Mouse (Mus musculus): ENCODE measurements at regions not wholly inside any gene's neighbourhood (a gene's known extent, or its start where the extent isn't known, plus 50 kb on each side); places are given as distances from the start of the nearest gene placed in this dataset.

- no peaks in the 10 kb centered on the region for H3K79me2 ChIP-seq (ENCODE audit: control insufficient read depth, insufficient read depth, low read length, poor library complexity)
- peak; percentile 83 for DNase-seq (ENCODE audit: low read depth, low spot score)
- no peaks in the 10 kb centered on the region for H3K9me3 ChIP-seq (replicated peaks; ENCODE audit: insufficient read depth, low read length)
- H3K4me1 ChIP-seq (ENCODE audit: control insufficient read depth in 1 of 2, insufficient read depth in 2 of 2, low read length in 2 of 2), result peaks cover 11 to 12% of the 10 kb centered on the region in 2 experiments
- H3K27me3 ChIP-seq (ENCODE audit: control insufficient read depth in 1 of 2, insufficient read depth in 2 of 2, low read length in 2 of 2), result no peaks in the 10 kb centered on the region
- H3K27ac ChIP-seq (ENCODE audit: control insufficient read depth, low read depth, low read length), result peak overlapping the region; percentile 79
- peak; percentile 70 for TF ChIP-seq RCOR1 (IDR thresholded peaks at IDR 0.05; ENCODE audit: low read depth, low read length)
- TF ChIP-seq POLR2AphosphoS2 (IDR thresholded peaks at IDR 0.05; ENCODE audit: low read length), result no peak
- TF ChIP-seq TCF12 (IDR thresholded peaks at IDR 0.05; ENCODE audit: low read depth, low read length), result peak; percentile 50
- TF ChIP-seq MAFK (IDR thresholded peaks at IDR 0.05; ENCODE audit: borderline replicate concordance, low read depth, low read length), result 0 out of 2 replicates have a peak, but pooled peaks have one; percentile 18
- TF ChIP-seq TBP (IDR thresholded peaks at IDR 0.05; ENCODE audit: low read depth, low read length), result no peak
- no peak for TF ChIP-seq MYB (IDR thresholded peaks at IDR 0.05; ENCODE audit: low read depth, low read length)
- peak; percentile 78 to 87 for TF ChIP-seq EP300 (IDR thresholded peaks at IDR 0.05; ENCODE audit: low read depth in 1 of 2, low read length in 2 of 2)
- no peak for TF ChIP-seq NRF1 (IDR thresholded peaks at IDR 0.05; ENCODE audit: insufficient read depth, low read depth, low read length, poor library complexity, severe bottlenecking)
- peak; percentile 94 for TF ChIP-seq ZNF384 (IDR thresholded peaks at IDR 0.05; ENCODE audit: low read depth, low read length)
- TF ChIP-seq USF1 (IDR thresholded peaks at IDR 0.05; ENCODE audit: low read depth, low read length), result no peak
- peak; percentile 28; the same call in 1 of the 2 replicates for TF ChIP-seq HCFC1 (IDR thresholded peaks at IDR 0.05; ENCODE audit: low read depth, low read length)
- TF ChIP-seq USF2 (IDR thresholded peaks at IDR 0.05; ENCODE audit: borderline replicate concordance in 1 of 2, insufficient read depth in 1 of 2, low read depth in 1 of 2, low read length in 2 of 2), result no peak
- 0 out of 2 replicates have a peak, but pooled peaks have one; percentile 1 for TF ChIP-seq SMC3 (IDR thresholded peaks at IDR 0.05; ENCODE audit: low read depth, low read length)
- TF ChIP-seq BHLHE40 (IDR thresholded peaks at IDR 0.05; ENCODE audit: borderline replicate concordance, low read depth, low read length), result no peak
- TF ChIP-seq TAL1 (IDR thresholded peaks at IDR 0.05; ENCODE audit: low read length), result no peak
- TF ChIP-seq UBTF (IDR thresholded peaks at IDR 0.05; ENCODE audit: borderline replicate concordance, insufficient read depth, low read depth, low read length), result no peak
- TF ChIP-seq MAX (IDR thresholded peaks at IDR 0.05; ENCODE audit: low read length), result no peak
- TF ChIP-seq KAT2A (conservative IDR thresholded peaks at IDR 0.05; ENCODE audit: low read depth, low read length), result no peak
- no peak for TF ChIP-seq NELFE (IDR thresholded peaks at IDR 0.05; ENCODE audit: low read depth, low read length)
- TF ChIP-seq ELF1 (IDR thresholded peaks at IDR 0.05; ENCODE audit: low read depth, low read length), result no peak; the same call in 1 of the 2 replicates
- no peak for TF ChIP-seq CHD1 (IDR thresholded peaks at IDR 0.05; ENCODE audit: low read depth, low read length)
- TF ChIP-seq E2F4 (IDR thresholded peaks at IDR 0.05; ENCODE audit: borderline replicate concordance, low read depth, low read length), result no peak
- TF ChIP-seq GATA1 (IDR thresholded peaks at IDR 0.05; ENCODE audit: low read depth, low read length), result peak; percentile 85
- TF ChIP-seq JUND (IDR thresholded peaks at IDR 0.05; ENCODE audit: low read depth, low read length), result no peak
- H3K4me3 ChIP-seq (ENCODE audit: control insufficient read depth in 1 of 2, insufficient read depth in 1 of 2, low read depth in 2 of 2, low read length in 2 of 2), result no peak overlapping the region
- peaks cover 0 to 13% of the 10 kb centered on the region in 2 experiments; a peak in 2 of 4 replicates for H3K36me3 ChIP-seq (ENCODE audit: control insufficient read depth in 1 of 2, insufficient read depth in 2 of 2, low read length in 2 of 2)
- H3K9ac ChIP-seq (ENCODE audit: control insufficient read depth, low read depth, low read length, poor library complexity, severe bottlenecking), result no peak overlapping the region
Observed at GRCm38 (mm10) chr12:59487507-59487906, 268.0 kb upstream of the Fbxo33 start.

Data from MEL (cell line).